Mouse (Mus musculus) erythroblast, embryonic 14.5 days (primary cell): Measurements from ENCODE around the gene Trim25. TPM values are rescaled to one million over a fixed set of nuclear protein-coding genes. Genes with fewer than 3 reads are reported as not detected.
"Not testable (repeated sequence)": the region's sequence is repeated elsewhere in the genome, so short reads cannot be mapped to it uniquely, and the experiment has no call there.

ENCODE experiments used
- H3K27me3 ChIP-seq: 2 replicates; pipeline ENCODE4 v1.6.1; 2012; ENCODE audit warnings: inconsistent platforms; ENCODE audit not compliant: control insufficient read depth
- H3K36me3 ChIP-seq: 2 replicates; pipeline ENCODE4 v1.6.1; 2012; ENCODE audit warnings: mild to moderate bottlenecking, inconsistent platforms; ENCODE audit not compliant: control insufficient read depth
- H3K4me1 ChIP-seq: 2 replicates; pipeline ENCODE4 v1.6.1; 2012; ENCODE audit warnings: inconsistent platforms; ENCODE audit not compliant: control insufficient read depth
- H3K4me3 ChIP-seq: replicated peaks from 2 replicates; pipeline ENCODE3; 2012; ENCODE audit warnings: moderate library complexity, mild to moderate bottlenecking, inconsistent platforms
- H3K9me3 ChIP-seq: 2 replicates; pipeline ENCODE4 v1.6.1; 2012; ENCODE audit warnings: low read length, inconsistent platforms, mixed read lengths; ENCODE audit not compliant: control insufficient read depth
- GATA1 ChIP-seq: IDR thresholded peaks from 2 replicates; pipeline ENCODE4 v1.6.1; 2012; ENCODE audit warnings: low read length, inconsistent platforms, mixed read lengths
- TAL1 ChIP-seq: IDR thresholded peaks from 3 replicates; pipeline ENCODE4 v1.6.1; 2012; ENCODE audit warnings: low read length, inconsistent platforms, mixed read lengths
- polyA plus RNA-seq: library from polyadenylated mRNA; stranded (reverse); fragments of >175 nt; gene quantifications from 2 replicates; pipeline ENCODE4 v1.2.3, GENCODE M21; 2012

Gene Trim25
- polyA plus RNA-seq, 1 experiment = 0.87 TPM

DNA sequence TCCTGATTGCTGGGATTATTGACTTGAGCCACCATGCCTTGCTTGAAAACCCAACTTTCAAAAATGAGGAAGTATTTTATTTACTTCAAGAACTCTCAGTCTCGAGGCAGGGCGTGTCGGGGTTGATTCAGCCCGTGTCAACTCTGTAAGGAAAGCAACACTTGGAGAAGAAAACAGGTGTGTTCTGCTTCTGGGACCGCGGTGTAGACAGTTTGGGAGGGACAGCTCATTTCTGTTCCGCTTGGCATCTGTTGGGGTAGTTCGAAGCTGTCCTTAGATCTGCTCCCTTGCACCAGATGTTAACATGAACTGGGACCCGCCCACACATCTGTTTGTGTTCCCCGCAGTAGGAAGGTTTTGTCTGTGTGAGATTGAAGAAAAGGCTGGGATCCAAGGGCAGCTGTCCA lies 28.8 kb downstream of the Trim25 start:
- Histone ChIP-seq H3K27me3 (no peaks in the 10 kb centered on the region), H3K4me1 (peaks cover 18% of the 10 kb centered on the region), H3K4me3 (no peak overlapping the region), H3K36me3 (no peaks in the 10 kb centered on the region), H3K9me3 (no peaks in the 10 kb centered on the region)
- TF ChIP-seq TAL1 (no peak), GATA1 (no peak)

DNA sequence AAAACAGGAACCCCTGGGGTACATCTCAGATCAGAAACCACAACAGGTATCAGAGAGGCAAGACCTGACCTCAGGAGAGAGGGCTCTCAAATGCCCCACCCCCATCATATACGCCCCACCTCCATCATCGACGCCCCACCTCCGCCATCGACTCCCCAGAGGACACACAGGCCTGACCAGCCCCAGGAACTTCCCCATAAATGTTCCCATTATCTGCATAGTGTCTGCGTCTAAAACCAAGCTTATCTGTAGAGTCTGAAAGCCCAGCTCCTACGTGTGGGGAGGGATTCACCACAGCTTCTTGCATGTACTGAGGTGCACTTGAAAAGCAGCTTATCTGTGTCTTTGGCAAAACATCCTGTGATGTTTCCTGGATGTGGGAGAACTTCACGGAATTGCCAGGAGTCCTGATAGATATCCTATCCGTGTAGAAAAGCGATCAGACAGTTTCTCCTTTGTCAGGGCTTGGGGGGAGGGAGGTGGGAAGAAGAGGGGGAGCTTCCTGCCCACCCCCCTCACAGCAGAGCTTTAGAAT lies 29.8 kb downstream of the Trim25 start:
- H3K27me3 ChIP-seq = no peaks in the 10 kb centered on the region
- TF ChIP-seq GATA1 (no peak), TAL1 (no peak)
- no peaks in the 10 kb centered on the region for H3K36me3 ChIP-seq
- no peaks in the 10 kb centered on the region for H3K9me3 ChIP-seq
- H3K4me3 ChIP-seq = no peak overlapping the region
- H3K4me1 ChIP-seq = peaks cover 18% of the 10 kb centered on the region

- TF ChIP-seq TAL1 (no peak), GATA1 (no peak)
- no peaks in the 10 kb centered on the region for H3K36me3 ChIP-seq
Measured at GRCm38 (mm10) chr11:89030552-89030951, 31.4 kb downstream of the Trim25 start.

DNA sequence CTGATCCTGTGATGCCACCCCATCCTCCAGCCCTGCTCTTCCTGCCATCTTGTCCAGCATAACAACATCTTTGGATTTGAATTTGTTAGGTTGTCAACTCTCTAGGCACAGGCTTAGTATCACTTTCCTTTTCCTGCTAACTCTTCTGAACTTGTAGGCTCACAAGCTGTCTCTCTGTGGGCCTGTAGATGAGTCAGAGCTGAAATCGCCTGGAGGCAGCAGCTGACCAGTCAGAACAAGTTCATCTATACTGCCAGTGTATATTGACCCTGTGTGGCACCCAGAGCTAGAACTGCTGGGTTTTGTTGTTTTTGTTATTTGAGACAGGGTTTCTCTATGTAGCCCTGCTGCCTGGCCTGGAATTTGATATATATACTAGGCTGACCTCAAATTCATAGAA lies 32.0 kb downstream of the Trim25 start:
- no peaks in the 10 kb centered on the region for H3K27me3 ChIP-seq
- no peak for TF ChIP-seq GATA1
- TF ChIP-seq TAL1 = no peak
- H3K4me1 ChIP-seq = peaks cover 15% of the 10 kb centered on the region
- H3K36me3 ChIP-seq = no peaks in the 10 kb centered on the region
- H3K4me3 ChIP-seq = no peak overlapping the region
- no peaks in the 10 kb centered on the region for H3K9me3 ChIP-seq

More at GRCm38 (mm10) chr11:89030552-89030951, 31.4 kb downstream of the Trim25 start:
- Histone ChIP-seq H3K4me3 (no peak overlapping the region), H3K4me1 (peaks cover 18% of the 10 kb centered on the region), H3K9me3 (no peaks in the 10 kb centered on the region), H3K27me3 (no peaks in the 10 kb centered on the region)

DNA sequence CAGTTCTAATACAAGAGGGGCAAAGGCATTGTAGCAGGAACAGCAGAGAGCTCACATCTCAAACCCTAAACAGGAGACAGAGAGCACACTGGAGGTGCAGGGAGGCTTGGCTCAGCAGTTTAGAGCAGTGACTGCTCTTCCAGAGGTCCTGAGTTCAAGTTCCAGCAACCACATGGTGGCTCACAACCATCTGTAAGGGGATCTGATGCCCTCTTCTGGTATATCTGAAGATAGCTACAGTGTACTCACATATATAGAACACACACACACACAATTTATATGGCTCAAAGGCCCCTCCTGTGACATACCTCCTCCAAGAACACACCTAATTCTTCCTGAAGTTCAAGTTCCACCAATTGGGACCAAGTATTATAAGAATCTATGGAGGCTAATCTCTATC lies 35.4 kb downstream of the Trim25 start:
- H3K9me3 ChIP-seq = no peaks in the 10 kb centered on the region
- no peak overlapping the region for H3K4me3 ChIP-seq
- no peaks in the 10 kb centered on the region for H3K27me3 ChIP-seq
- no peaks in the 10 kb centered on the region for H3K36me3 ChIP-seq
- no peaks in the 10 kb centered on the region for H3K4me1 ChIP-seq
- TF ChIP-seq TAL1 = no peak
- no peak for TF ChIP-seq GATA1

DNA sequence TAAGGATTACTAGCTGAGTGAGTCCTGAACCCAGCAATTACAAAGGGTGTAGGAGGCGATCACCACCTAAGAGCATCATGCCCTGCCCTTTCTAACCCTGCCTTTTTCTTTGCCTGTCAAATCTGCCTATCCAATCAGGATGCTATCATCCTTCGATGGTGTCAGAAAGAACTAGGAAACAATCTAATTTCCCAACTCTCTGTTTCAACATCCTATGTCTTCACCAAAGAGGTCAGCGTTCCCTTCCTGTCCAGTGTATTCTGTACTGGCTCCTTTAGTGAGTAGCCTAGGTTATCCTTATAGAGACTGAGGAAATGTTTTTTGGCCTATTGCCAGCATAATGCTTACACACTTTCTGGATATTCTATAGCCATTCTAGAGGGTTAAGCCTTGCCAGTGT lies 36.4 kb downstream of the Trim25 start:
- H3K27me3 ChIP-seq = no peaks in the 10 kb centered on the region
- peaks cover 2% of the 10 kb centered on the region for H3K36me3 ChIP-seq
- no peaks in the 10 kb centered on the region for H3K9me3 ChIP-seq
- H3K4me3 ChIP-seq = no peak overlapping the region
- TF ChIP-seq TAL1 (no peak), GATA1 (no peak)
- H3K4me1 ChIP-seq = no peaks in the 10 kb centered on the region

GRCm38 (mm10) chr11:89038496-89038895 lies 39.3 kb downstream of the Trim25 start:
- Histone ChIP-seq H3K9me3 (no peaks in the 10 kb centered on the region), H3K27me3 (no peaks in the 10 kb centered on the region), H3K4me3 (no peak overlapping the region), H3K36me3 (peaks cover 4% of the 10 kb centered on the region), H3K4me1 (no peaks in the 10 kb centered on the region)
- TF ChIP-seq TAL1 = no peak
- TF ChIP-seq GATA1 = no peak

GRCm38 (mm10) chr11:89039325-89039724 lies 40.1 kb downstream of the Trim25 start:
- Histone ChIP-seq H3K36me3 (peaks cover 4% of the 10 kb centered on the region), H3K4me3 (no peak overlapping the region), H3K9me3 (no peaks in the 10 kb centered on the region), H3K27me3 (no peaks in the 10 kb centered on the region), H3K4me1 (no peaks in the 10 kb centered on the region)
- TF ChIP-seq TAL1 (no peak), GATA1 (no peak)

DNA sequence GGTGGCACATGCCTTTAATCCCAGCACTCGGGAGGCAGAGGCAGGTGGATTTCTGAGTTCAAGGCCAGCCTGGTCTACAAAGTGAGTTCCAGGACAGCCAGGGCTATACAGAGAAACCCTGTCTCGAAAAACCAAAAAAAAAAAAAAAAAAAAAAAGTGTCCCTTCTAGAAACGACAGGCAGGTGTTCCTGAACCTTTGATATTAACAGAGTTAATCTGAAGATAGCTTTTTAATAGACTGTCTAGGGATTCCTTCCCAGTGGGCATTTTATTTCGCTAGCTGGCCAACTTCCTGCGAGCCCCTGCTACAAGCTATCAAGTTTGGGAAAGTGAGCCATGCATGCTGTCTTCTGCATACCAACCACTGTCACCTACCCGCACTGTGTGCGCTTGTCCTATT lies 41.9 kb downstream of the Trim25 start:
- H3K36me3 ChIP-seq, H3K27me3 ChIP-seq, H3K9me3 ChIP-seq, H3K4me3 ChIP-seq, H3K4me1 ChIP-seq: not testable (repeated sequence)

DNA sequence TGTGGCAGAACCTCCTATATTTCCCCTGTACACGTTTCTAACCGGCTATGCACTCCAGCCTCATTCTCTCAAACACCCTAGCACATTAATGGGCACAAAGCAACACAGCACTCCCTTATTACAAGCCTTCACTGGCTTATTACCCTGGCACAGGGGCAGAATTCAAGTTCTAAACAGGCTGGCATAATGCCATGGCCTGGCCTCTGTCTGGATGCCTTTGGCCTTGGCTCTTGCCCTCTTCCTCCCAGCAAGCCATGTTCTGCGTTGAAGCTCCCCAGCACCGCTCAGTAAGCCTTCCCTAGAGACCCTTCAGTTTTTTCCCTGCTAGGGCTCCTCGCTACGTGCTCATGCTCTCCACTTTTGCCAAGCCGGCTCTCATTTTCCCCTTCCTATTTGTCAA lies 43.9 kb downstream of the Trim25 start:
- no peaks in the 10 kb centered on the region for H3K27me3 ChIP-seq
- no peak overlapping the region for H3K4me3 ChIP-seq
- no peak for TF ChIP-seq GATA1
- H3K36me3 ChIP-seq = peaks cover 8% of the 10 kb centered on the region
- H3K9me3 ChIP-seq = peaks cover 3% of the 10 kb centered on the region; the same call in 1 of the 2 replicates
- H3K4me1 ChIP-seq = no peaks in the 10 kb centered on the region

- H3K4me1 ChIP-seq, H3K36me3 ChIP-seq: not testable (repeated sequence)
Measured at GRCm38 (mm10) chr11:89045501-89045900, 46.3 kb downstream of the Trim25 start.

More at GRCm38 (mm10) chr11:89045501-89045900, 46.3 kb downstream of the Trim25 start:
- not testable (repeated sequence) for H3K4me3 ChIP-seq, H3K9me3 ChIP-seq, H3K27me3 ChIP-seq
